Mouse (Mus musculus): ENCODE results near the gene Ppp1cc. TPM values are rescaled to one million over a fixed set of nuclear protein-coding genes. Genes with fewer than 3 reads are reported as not detected.
"Not testable (repeated sequence)": the region's sequence is repeated elsewhere in the genome, so short reads cannot be mapped to it uniquely, and the experiment has no call there.

The Ppp1cc gene
- total RNA-seq, 4 experiments from 2014 or later: 165 to 238 (median 203) TPM

- no peak for DNase-seq (ENCODE audit: low spot score in 2 of 2)
These were observed 21.3 kb upstream of the Ppp1cc start for GRCm38 (mm10) chr5:122136508-122137408.

GRCm38 (mm10) chr5:122138856-122139255 lies 19.2 kb upstream of the Ppp1cc start:
- DNase-seq (ENCODE audit: low spot score in 2 of 2): no peak

- DNase-seq (ENCODE audit: low spot score in 2 of 2): not testable (repeated sequence)
These were observed 18.3 kb upstream of the Ppp1cc start for GRCm38 (mm10) chr5:122139771-122140170.

GRCm38 (mm10) chr5:122140723-122141122 lies 17.4 kb upstream of the Ppp1cc start, which contains the start of gene Ccdc63:
TSS of gene Ccdc63 (minus strand) at chr5:122140823.
- DNase-seq (ENCODE audit: low spot score in 2 of 2): no peak

GRCm38 (mm10) chr5:122142230-122142992 lies 15.7 kb upstream of the Ppp1cc start:
- no peak for DNase-seq (ENCODE audit: low spot score in 2 of 2)

GRCm38 (mm10) chr5:122143543-122143942 lies 14.5 kb upstream of the Ppp1cc start:
- no peak for DNase-seq (ENCODE audit: low spot score in 2 of 2)

GRCm38 (mm10) chr5:122144825-122145224 lies 13.3 kb upstream of the Ppp1cc start:
- DNase-seq (ENCODE audit: low spot score in 2 of 2): no peak

- DNase-seq (ENCODE audit: low spot score in 2 of 2): no peak
These were observed 12.6 kb upstream of the Ppp1cc start for GRCm38 (mm10) chr5:122145381-122146055.

GRCm38 (mm10) chr5:122146056-122146580 lies 12.0 kb upstream of the Ppp1cc start:
- DNase-seq (ENCODE audit: low spot score in 2 of 2): no peak

- no peak for DNase-seq (ENCODE audit: low spot score in 2 of 2)
These were observed 11.5 kb upstream of the Ppp1cc start for GRCm38 (mm10) chr5:122146609-122147008.

GRCm38 (mm10) chr5:122148107-122148506 lies 10.0 kb upstream of the Ppp1cc start:
- no peak for DNase-seq (ENCODE audit: low spot score in 2 of 2)

GRCm38 (mm10) chr5:122149259-122149658 lies 8.8 kb upstream of the Ppp1cc start:
- no peak for DNase-seq (ENCODE audit: low spot score in 2 of 2)

- not testable (repeated sequence) for DNase-seq (ENCODE audit: low spot score in 2 of 2)
These were observed 5.6 kb upstream of the Ppp1cc start for GRCm38 (mm10) chr5:122152508-122152907.

- DNase-seq (ENCODE audit: low spot score in 2 of 2): no peak
These were observed 4.1 kb upstream of the Ppp1cc start for GRCm38 (mm10) chr5:122154006-122154405.

- DNase-seq (ENCODE audit: low spot score in 2 of 2): no peak
These were observed 3.3 kb upstream of the Ppp1cc start for GRCm38 (mm10) chr5:122154782-122155181.

- DNase-seq (ENCODE audit: low spot score in 2 of 2): no peak
These were observed 2.5 kb upstream of the Ppp1cc start for GRCm38 (mm10) chr5:122155613-122156012.

GRCm38 (mm10) chr5:122156486-122156885 lies 1.6 kb upstream of the Ppp1cc start:
- DNase-seq (ENCODE audit: low spot score in 2 of 2): no peak

- no peak for DNase-seq (ENCODE audit: low spot score in 2 of 2)
These were observed 758 bp downstream of the Ppp1cc start for GRCm38 (mm10) chr5:122158557-122159515.

GRCm38 (mm10) chr5:122163194-122163593 lies 5.1 kb downstream of the Ppp1cc start:
- no peak for DNase-seq (ENCODE audit: low spot score in 2 of 2)

- DNase-seq (ENCODE audit: low spot score in 2 of 2): no peak
These were observed 5.9 kb downstream of the Ppp1cc start for GRCm38 (mm10) chr5:122164011-122164410.
